Mouse (Mus musculus) ovary, postnatal 36 days (tissue): Measurements from ENCODE around the gene Gm49721.
"Not testable (repeated sequence)": the region's sequence is repeated elsewhere in the genome, so short reads cannot be mapped to it uniquely, and the experiment has no call there.

Experiments used
- DNase-seq: peaks from one replicate; pipeline ENCODE4 v3.0.0; 2022; ENCODE audit warnings: low spot score, mixed read lengths

Gene Gm49721

DNA sequence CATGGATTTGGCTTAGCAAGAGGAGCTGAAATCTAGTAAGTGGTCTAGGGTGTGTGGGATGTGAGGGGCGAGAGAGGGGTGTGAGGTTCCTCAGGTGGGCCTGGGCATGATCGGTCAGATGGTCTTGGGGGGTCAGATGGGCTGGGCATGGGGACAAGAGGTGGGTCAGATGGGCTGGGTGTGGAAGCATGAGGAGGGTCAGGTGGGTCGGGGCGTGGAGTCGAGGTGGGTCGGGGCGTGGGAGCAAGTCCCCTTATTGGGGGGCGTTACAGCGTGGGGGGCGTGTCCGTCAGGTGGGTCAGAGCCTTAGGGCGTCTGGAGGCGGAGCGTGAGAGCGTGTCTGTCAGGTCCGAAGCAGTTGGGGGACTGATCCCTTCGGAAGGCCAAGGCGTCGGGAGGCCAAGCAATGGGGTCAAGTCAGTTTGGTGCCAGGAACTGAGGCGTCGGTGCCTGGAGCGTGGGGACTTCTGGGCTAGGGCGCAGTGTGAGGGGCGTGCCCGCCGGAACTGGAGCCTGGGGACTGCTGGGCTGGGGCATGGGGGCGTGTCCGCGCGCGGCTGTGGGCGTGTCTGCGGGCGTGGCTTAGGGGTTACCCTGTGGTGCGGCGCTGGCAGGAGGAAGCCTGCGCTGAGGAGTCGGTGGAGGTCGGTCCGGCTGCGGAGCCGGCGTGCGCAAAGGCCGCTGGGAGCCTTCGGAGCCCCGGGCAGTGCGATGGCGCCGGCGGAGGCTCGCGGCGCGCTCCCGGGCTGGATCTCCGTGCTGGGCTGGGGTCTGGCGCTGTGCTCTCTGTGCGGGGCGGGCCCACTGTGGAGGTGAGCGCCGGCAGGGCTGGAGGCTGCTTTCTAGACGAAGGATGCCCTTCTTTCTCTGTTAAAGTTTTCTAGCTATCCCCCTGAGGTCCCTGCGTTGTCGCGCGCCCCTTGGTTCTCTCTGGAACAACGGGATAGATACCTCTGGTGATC lies at the start of gene Gm49721:
Gm49721 (plus strand) TSS at position 618 of the 962 bp plus-strand sequence.
- peak; percentile 77 for DNase-seq

DNA sequence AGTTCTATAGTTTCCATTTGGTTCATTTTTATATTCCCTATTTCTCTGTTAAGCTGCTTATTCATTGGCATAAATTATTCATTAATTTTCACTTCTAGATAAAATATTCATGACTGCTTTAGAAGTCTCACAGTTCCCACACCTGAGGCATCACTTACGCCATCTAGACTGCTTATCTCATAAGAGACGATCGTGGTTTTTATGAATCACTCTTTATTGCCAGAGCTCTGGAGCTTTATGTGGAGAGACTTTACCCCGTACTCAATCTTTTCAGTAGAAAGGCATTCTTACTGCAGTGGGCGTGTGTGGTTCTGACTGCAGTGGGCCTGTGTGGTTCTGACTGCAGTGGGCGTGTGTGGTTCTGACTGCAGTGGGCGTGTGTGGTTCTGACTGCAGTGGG lies 47.1 kb upstream of the Gm49721 start:
- not testable (repeated sequence) for DNase-seq

DNA sequence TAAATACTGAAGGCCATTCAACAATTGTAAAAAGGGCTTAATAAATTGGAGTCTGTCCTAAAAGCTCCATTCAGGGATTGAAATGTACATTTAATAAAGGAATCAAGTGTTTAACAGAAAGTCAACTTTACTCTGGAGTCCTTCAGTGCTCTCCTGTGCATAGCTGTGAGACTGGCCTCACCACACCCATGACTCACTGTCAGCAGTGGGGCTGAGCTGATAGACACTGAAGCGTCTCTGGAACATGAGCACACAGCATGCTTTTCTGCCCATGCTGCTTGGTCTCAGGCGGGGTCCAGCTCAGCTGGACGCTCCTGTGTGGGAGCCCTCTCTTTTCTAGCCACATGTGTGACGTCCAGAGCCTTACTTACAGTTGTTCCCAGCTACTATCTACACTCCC lies 36.1 kb upstream of the Gm49721 start:
- DNase-seq, result not testable (repeated sequence)

DNA sequence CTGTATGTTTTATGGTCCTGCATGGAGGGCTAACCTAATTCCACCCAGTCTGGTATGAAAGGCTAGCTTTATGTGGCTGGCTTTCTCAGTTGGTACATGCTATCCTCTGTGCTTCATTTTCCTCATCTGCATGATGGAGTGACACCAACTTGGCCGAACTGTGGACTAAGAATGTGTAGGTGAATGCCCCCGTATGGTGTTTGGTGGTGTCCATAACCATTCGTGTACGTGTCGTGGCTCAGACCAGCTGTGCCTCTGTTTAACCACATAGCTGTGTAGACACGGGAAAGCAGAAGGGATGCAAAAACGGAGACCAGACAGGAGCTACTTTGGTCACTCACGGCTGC lies 31.1 kb upstream of the Gm49721 start:
- not testable (repeated sequence) for DNase-seq

DNA sequence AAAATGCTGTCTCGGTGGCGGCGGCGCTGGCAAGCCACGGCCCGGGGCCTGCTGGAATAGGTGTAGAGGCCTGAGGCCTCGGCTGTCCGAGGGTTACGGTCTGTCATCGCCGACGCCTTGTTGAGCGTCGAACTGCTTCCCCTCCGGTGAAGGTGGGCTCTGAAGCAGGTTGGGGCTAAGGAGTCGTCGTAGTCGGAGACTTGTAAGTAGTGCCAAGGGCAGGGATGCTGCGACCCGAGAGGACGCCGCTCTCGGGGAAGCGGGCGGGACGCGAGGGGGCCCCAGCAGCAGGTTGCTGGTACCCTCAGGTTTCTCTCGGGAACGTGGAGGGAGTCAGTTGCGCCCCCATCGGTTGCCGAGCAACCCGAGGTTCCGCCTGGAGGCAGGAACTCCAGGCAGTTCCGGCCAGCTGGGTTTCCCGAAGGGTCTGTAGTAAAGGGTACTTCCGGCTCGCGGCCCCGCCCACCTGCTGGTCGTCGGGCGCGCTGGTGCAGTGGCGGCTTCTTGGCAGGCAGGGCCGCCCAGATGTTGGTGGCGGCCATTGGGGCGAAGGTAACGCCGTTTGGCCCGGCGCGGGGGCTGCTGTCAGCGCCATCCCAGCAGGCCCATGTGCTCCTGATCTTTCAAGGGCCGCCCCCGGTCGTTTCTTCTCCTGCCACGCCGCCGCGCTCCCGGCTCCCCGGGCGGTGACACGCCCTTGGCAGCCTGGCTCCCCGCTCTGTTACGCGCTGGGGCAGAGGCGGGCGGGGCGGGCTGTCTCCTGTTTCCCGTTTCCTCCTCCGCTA lies 30.5 kb upstream of the Gm49721 start, which contains the start of gene Rsph3b:
Rsph3b (minus strand) TSS at position 699 of the 785 bp plus-strand sequence.
- DNase-seq, result peak; percentile 88

DNA sequence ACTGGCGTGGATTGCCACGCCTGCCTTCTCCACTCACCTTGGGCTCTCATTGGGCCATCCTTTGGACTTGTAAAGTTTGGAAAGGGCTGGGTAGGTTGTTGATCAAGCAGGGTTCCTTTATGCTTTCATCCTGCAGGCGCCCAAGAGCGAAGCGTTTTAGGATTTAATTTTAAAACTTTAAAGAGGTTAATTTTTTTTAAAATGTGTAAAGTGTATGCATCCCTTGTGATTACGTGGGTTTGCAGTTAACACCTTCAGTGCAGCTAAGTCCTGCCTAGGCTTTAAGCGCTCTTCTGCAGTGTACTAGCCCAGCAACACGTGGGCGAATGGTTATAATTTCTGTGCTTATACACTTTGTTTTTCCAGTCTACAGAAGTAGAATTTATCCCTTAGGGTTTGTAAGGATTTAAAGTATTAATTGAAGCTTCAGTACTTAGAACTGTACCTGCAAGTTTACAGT lies 29.9 kb upstream of the Gm49721 start:
- DNase-seq, result not testable (repeated sequence)

DNA sequence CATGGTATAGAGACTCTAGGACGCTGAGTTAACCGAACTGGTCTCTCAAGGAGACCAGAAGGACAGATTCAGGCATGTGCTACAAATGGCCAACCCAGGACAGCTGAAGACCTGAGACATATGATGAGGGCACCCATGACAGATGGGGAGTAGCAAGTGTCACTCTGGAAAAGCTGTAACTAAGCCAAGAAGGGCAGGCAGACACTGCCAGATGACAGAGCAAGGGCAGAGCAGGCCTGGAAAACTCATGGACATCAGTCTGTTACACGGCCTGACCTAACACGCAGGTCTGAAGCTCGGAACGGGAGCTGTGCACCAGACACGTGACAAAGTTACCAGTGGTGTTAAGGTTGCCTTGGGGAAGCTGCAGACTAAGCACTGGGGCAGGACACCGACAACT lies 19.8 kb upstream of the Gm49721 start:
- not testable (repeated sequence) for DNase-seq

DNA sequence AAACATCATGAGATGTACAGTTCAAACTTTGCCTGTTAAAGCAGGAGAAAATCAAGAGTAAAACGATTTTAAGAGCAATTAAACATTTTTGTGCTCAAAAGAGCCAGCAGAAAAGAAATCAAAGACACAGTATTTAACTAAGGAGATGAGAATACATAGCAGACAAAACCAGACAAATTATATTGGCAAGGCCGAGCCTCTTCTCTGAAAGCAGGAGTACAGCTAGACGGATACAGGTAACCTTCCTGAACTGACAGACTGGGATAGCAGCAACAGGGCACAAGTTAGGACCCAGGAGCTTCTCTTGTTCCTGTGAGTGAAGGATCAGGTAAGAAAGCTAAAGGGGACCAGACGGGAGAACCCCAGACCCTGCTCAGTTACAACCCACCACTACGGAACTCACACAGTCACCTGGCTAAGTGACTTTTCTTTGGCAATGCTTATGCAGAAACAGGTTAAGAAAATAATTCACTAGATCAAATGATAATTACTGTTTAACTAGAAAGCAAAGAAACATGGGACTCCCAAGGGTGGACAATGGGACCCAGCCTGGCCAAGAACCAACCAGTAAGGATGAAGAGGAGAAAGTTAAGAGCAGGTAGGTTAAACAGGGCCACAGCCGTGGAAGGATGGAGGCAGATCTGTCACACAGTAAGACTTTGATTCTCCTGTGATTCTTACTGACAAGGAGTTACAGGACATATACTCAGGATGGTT lies 19.0 kb upstream of the Gm49721 start:
- DNase-seq, result not testable (repeated sequence)

DNA sequence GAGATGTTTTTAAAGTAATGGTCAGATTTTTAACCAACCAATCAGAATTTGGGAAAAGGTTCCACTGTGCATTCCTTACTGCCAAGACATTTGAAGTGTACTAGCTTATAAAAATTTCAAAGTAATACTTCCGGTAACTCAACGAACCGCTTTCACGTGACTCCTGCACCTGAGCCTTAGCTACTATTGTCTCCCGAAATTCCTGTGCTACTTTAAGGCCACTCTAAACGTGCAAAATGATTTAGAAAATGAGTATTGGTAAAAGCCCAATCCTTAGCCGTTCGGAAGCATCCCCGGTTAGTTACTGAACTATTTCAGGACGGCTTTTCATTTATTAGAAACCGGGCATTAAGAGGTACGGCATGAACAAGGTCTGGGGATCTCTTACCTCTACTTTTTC lies 18.4 kb upstream of the Gm49721 start:
- not testable (repeated sequence) for DNase-seq

DNA sequence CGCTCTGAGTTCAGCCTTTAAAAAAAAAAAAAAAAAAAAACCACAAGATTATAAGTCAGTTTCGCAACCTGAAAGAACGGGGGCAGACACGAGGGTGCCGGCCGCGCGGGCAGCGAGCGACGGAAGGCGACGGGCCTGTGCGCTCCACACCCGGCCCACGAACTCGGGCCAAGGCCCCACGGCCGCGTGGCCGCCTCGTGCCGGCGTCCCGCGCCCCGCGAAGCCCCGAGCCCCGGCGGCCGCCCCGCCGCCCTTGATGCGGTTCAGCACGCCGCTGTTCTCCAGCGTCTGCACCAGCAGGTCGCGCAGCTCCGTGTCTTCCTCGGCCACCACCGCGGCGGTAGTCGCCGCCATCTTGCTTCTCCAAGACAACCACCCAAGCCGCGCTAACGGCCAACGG lies 17.9 kb upstream of the Gm49721 start, which contains the start of gene Tagap1:
Tagap1 (minus strand) TSS at position 381 of the 400 bp plus-strand sequence.
- DNase-seq, result peak; percentile 60

DNA sequence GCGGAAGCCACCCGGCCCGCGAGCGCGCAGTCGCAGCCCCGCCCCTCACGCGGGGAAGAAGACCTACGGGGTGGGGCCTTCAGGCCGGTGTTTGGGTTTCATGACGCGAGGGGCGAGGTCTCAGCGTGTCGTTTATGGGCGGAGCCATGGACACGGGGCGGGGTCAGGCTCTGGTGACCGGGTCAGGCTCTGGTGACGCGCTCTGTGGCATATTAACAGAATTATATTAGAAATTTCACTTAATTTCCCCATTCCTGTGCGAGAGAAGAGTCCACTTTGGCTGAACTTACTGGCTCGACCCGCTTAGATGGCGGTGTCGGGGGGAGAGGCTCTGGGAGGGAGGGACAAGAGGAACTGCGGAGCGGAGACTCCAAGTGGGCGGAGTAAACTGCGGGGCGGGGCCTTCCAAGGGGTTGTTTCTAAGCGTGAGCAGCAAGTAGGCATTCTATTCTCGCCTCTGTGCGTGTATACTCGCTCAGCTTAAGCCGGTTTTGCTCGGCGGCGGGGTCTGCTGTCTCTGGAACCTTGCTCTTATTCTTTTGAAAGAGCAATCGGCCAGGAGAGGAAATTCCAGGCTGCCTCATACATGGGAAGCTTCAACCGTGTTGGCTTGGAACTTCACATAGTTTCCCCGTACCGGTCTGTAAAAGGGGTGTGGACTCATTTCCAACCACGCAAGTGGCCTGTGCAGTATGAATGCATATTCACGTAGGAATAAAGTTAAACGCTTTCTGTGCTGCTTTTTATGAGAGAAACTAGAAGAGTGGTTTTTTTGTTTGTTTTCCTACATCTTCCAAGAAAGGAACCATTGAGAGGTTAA lies 17.3 kb upstream of the Gm49721 start:
- peak; percentile 40 for DNase-seq

DNA sequence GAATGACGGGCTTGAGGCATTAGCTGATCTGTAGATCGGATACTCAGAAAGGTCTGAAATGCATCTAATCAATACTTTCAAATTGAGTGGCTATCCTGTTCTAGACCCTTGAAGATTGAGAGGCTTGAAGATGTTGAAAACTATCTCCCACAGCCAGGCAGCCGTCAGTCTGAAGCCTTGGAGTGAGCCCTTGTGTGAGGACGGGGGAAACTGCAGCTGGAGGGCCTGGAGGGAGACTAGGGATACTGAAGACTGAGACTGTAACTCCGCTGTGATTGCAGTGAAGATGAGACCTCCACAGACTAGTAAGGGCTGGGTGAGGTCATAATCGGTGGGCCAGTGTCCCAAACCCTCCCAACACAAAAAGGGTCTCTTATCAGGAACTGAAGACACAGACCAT lies 16.4 kb upstream of the Gm49721 start:
- DNase-seq, result not testable (repeated sequence)

DNA sequence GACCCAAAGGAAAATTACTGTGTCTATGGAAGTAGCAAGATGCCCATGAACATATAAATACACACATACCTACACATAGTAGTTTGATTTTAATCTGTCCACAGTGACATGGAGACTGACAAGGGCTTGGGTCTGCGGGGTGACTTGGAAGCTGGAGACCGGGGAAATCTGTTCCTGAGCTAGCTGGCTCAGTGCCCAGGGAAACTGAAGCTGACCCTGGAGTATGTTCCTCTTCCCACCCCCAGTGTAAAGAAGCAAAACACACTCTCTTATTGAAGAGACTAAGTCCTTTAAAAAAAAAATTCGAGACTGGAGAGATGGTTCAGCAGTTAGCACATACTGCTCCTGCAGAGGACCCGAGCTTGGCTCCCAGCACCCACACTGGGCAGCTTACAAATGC lies 15.8 kb upstream of the Gm49721 start:
- DNase-seq, result not testable (repeated sequence)

DNA sequence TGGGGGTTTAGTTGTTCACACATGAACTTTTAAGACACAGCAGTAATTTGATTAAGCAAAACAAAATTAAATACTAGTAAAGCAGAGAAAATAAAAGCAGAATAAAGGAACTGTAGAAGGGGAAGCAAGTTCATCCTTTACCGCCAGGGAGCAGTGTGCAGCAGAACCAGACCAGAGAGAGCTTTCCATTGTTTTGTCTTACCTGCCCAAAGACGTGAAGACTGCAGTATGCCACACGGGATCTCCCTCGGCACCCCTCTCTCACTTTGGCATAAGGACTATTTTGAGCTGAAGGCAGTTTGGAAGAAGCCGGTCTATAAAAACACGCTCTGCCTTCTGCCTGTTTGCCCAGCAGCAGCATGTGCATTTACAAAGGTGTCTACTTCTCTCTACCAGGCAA lies 13.3 kb upstream of the Gm49721 start:
- DNase-seq, result not testable (repeated sequence)

DNA sequence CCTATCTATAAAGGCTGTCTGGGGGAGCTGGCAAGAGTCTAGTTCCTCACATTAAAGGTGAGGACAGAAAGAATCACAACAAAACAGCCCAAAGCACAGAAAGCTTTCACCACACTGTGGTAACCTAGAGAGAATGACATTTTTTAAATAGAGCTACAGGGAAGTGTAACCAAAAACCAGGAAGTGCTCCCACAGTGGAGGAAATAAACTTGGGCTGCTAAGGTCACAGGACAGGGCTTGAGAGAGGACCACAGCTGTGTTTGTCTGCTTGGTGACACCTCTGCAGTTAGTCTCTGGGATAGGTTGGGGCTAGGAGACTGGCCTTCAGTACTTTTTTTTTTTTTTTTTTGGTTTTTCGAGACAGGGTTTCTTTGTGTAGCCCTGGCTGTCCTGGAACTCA lies 11.0 kb upstream of the Gm49721 start:
- DNase-seq, result not testable (repeated sequence)

DNA sequence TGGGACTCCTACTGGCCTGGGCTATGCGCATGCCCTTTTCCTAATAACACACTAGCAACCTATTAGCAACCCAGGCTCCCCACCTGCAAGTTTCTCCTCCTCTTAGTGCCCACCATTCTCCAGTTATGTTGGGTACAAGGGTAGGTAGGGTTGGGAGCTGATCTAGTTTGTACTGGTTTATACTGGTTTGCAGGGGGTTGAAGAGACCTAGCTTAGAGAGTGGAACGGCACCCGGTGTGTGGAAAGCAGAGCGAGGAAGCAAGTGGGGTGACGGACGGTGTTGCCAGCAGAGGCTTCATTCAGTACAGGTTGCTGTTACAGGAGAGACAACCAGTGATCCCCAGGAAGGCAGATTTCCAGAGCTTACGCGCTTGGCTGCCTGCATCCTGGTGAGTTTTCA lies 8.4 kb upstream of the Gm49721 start, which contains the start of gene Rnaset2b:
Rnaset2b (plus strand) TSS at position 301 of the 400 bp plus-strand sequence.
- DNase-seq, result not testable (repeated sequence)

DNA sequence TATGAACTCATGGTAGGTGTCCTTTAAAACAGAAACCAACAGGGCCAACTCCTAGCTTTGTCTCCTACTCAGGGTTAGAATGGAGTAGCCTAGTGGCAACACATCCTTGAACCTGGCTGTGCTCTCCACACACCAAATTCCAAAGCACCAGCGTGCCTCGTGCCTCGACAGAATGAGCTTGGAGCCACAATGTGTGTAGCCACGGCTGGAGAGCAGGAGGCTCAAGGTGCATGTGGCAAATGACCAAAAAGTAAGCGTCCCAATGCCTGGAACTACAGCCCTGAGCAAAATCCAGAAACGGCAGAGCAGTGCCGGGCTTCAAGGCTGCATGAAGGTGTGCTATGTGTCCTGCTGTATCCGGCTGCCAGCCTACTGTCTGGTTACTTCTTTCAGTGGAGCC lies 7.5 kb upstream of the Gm49721 start:
- not testable (repeated sequence) for DNase-seq

DNA sequence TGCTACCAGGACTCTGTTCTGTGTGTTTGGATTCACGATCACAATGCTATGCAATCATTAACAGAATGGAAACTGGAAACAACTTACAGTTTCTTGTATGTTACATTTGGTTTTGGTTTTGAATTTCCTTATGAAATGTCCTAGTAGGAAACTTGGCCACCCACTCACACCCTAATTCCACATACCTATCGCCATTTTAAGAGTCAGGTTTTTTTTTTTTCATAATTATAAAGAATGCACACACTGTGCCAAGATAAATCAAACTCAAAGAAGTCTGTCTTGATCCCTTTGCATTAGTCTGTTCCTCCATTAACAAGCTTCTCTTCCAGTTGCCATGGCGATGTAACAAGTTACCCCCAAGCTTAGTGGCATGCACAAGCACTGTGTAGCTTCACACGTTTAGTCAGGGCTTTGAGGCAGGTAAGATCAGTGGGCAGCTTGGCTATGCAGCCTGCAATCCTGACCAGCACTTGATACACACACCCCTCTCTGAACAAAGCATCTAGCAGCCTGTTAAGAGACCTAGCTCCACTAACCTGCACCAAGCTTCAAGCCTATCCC lies 5.8 kb upstream of the Gm49721 start:
- DNase-seq, result not testable (repeated sequence)

DNA sequence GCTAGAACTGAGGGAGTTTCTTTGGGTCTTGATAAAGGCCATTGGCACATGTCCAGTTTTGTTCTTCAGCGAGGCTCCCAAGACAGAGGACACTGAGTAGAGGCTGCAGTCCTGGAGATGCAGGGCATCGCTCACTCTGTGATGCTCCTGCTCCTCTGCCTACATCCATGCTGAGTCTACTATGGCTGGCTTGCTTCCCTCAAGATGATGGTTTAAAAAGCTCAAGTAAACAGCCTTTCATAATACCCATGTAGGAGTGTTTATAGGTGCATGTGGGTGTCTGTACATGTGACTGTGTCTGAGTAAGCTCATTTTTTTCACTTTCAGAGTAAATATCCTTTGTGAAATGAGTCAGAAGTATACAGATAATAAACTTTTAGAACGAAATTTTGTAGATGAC lies 3.7 kb upstream of the Gm49721 start:
- not testable (repeated sequence) for DNase-seq

DNA sequence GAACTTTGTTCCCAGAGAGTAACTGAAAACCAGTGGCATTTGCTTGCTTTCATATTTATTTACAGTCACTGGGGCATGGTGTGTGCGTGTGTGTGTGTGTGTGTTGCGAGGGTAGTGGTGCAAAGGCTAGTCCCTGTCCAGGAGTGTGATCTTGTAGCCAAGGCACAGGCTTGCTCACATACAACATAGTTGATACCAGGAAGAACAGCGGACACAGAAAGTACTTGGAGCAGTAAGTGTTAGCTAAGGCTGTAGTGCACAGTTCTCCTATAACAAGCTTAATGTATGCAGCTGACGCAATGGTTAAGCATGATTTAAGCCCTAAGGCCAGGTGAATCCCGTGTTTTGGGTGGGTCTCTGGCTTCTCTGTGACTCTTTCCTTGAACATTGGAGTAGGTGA lies 676 bp downstream of the Gm49721 start:
- not testable (repeated sequence) for DNase-seq
